Mouse (Mus musculus) CH12.LX (cell line): ENCODE measurements around the gene Ticrr. TPM values are rescaled to one million over a fixed set of nuclear protein-coding genes. Genes with fewer than 3 reads are reported as not detected.

Experiments
- DNase-seq: peaks from one replicate; pipeline ENCODE4 v3.0.0-alpha.2; 2013; ENCODE audit errors: extremely low read depth
- H3K27ac ChIP-seq: 2 replicates; pipeline ENCODE4 v1.5.1; 2012; ENCODE audit warnings: low read depth, mild to moderate bottlenecking, control low read depth, moderate library complexity; ENCODE audit not compliant: insufficient read depth
- H3K27me3 ChIP-seq: replicated peaks from 2 replicates; pipeline ENCODE3; 2012; ENCODE audit warnings: inconsistent platforms
- H3K36me3 ChIP-seq, 2 experiments: replicated peaks in 1 of 2; 2 replicates each; pipeline versions ENCODE3 to v1.6.1; 2012; ENCODE audit warnings: inconsistent platforms in 1 of 2, low read length in 1 of 2, mild to moderate bottlenecking in 1 of 2, mixed read lengths in 1 of 2, moderate library complexity in 1 of 2; ENCODE audit not compliant: control insufficient read depth in 1 of 2, insufficient read depth in 1 of 2
- H3K4me1 ChIP-seq, 2 experiments: 2 replicates each; pipeline ENCODE4 v1.6.1; 2012; ENCODE audit warnings: inconsistent platforms in 1 of 2, moderate library complexity in 1 of 2; ENCODE audit not compliant: insufficient read depth in 2 of 2, control insufficient read depth in 1 of 2
- H3K4me2 ChIP-seq: 2 replicates; pipeline ENCODE4 v1.6.1; 2012; ENCODE audit warnings: low read depth, mild to moderate bottlenecking, control low read depth; ENCODE audit not compliant: poor library complexity, insufficient read depth, severe bottlenecking
- H3K4me3 ChIP-seq, 3 experiments: fragments of 150-350 bp in 1 of 3; sonication (generic) in 1 of 3; replicated peaks in 1 of 3; 2 replicates each; pipeline versions ENCODE3 to v1.5.1; 2011 to 2012; ENCODE audit warnings: low read depth in 2 of 3, low read length in 2 of 3, mild to moderate bottlenecking in 2 of 3, moderate library complexity in 2 of 3, control low read depth in 1 of 3, improper control_type of control experiment in 1 of 3, inconsistent platforms in 1 of 3, mixed read lengths in 1 of 3; ENCODE audit not compliant: poor library complexity in 1 of 3
- H3K79me2 ChIP-seq: replicated peaks from 2 replicates; pipeline ENCODE4 v1.6.1; 2012; ENCODE audit warnings: mild to moderate bottlenecking, moderate library complexity; ENCODE audit not compliant: control insufficient read depth, poor library complexity, insufficient read depth, severe bottlenecking; ENCODE audit errors: extremely low read depth
- H3K9ac ChIP-seq: 2 replicates; pipeline ENCODE4 v1.6.1; 2012; ENCODE audit warnings: low read depth, mild to moderate bottlenecking, control low read depth, moderate library complexity; ENCODE audit not compliant: insufficient read depth
- H3K9me3 ChIP-seq: replicated peaks from 2 replicates; pipeline ENCODE3; 2012; ENCODE audit warnings: low read length, inconsistent platforms, mixed read lengths
- BHLHE40 ChIP-seq: IDR thresholded peaks from 2 replicates; pipeline ENCODE4 v1.6.1; 2011; ENCODE audit warnings: mild to moderate bottlenecking, low read depth, low read length, improper control_type of control experiment
- CHD1 ChIP-seq: IDR thresholded peaks from 2 replicates; pipeline ENCODE4 v1.6.1; 2012; ENCODE audit warnings: low read depth, low read length, improper control_type of control experiment, inconsistent platforms
- CHD2 ChIP-seq: IDR thresholded peaks from 2 replicates; pipeline ENCODE4 v1.6.1; 2011; ENCODE audit warnings: low read length, improper control_type of control experiment
- CTCF ChIP-seq, 2 experiments: IDR thresholded peaks in 1 of 2; conservative IDR thresholded peaks in 1 of 2; 2 replicates each; pipeline ENCODE4 v1.5.1; 2011 to 2012; ENCODE audit warnings: low read depth in 2 of 2, low read length in 2 of 2, improper control_type of control experiment in 1 of 2, inconsistent platforms in 1 of 2, mild to moderate bottlenecking in 1 of 2, moderate library complexity in 1 of 2
- E2F4 ChIP-seq: IDR thresholded peaks from 2 replicates; pipeline ENCODE4 v1.6.1; 2011; ENCODE audit warnings: low read depth, low read length, improper control_type of control experiment; ENCODE audit not compliant: insufficient replicate concordance
- ELF1 ChIP-seq: IDR thresholded peaks from 2 replicates; pipeline ENCODE4 v1.6.1; 2014; ENCODE audit warnings: low read depth, mild to moderate bottlenecking, inconsistent platforms, low read length, improper control_type of control experiment
- EP300 ChIP-seq: IDR thresholded peaks from 2 replicates; pipeline ENCODE4 v1.6.1; 2011; ENCODE audit warnings: low read length, improper control_type of control experiment
- ETS1 ChIP-seq: conservative IDR thresholded peaks from 2 replicates; pipeline ENCODE4 v1.6.1; 2012; ENCODE audit warnings: low read depth, mild to moderate bottlenecking, inconsistent platforms, low read length, improper control_type of control experiment, moderate library complexity
- HCFC1 ChIP-seq: IDR thresholded peaks from 2 replicates; pipeline ENCODE4 v1.6.1; 2012; ENCODE audit warnings: low read depth, mild to moderate bottlenecking, inconsistent platforms, low read length, improper control_type of control experiment
- IRF4 ChIP-seq: IDR thresholded peaks from 2 replicates; pipeline ENCODE4 v1.6.1; 2014; ENCODE audit warnings: low read depth, mild to moderate bottlenecking, inconsistent platforms, low read length, improper control_type of control experiment
- JUN ChIP-seq: IDR thresholded peaks from 2 replicates; pipeline ENCODE4 v1.6.1; 2011; ENCODE audit warnings: low read depth, mild to moderate bottlenecking, low read length, improper control_type of control experiment, moderate library complexity; ENCODE audit not compliant: insufficient read depth
- JUND ChIP-seq: conservative IDR thresholded peaks from 2 replicates; pipeline ENCODE4 v1.6.1; 2011; ENCODE audit warnings: low read depth, low read length, improper control_type of control experiment
- MAFK ChIP-seq: IDR thresholded peaks from 2 replicates; pipeline ENCODE4 v1.6.1; 2011; ENCODE audit warnings: low read length, improper control_type of control experiment; ENCODE audit not compliant: insufficient replicate concordance
- MEF2A ChIP-seq: IDR thresholded peaks from 2 replicates; pipeline ENCODE4 v1.6.1; 2014; ENCODE audit warnings: low read depth, mild to moderate bottlenecking, inconsistent platforms, low read length, improper control_type of control experiment, borderline replicate concordance
- MXI1 ChIP-seq: IDR thresholded peaks from 2 replicates; pipeline ENCODE4 v1.6.1; 2011; ENCODE audit warnings: mild to moderate bottlenecking, low read depth, low read length, improper control_type of control experiment
- MYC ChIP-seq: IDR thresholded peaks from 2 replicates; pipeline ENCODE4 v1.6.1; 2011; ENCODE audit warnings: low read depth, mild to moderate bottlenecking, improper control_type of control experiment, low read length
- NELFE ChIP-seq: IDR thresholded peaks from 2 replicates; pipeline ENCODE4 v1.6.1; 2011; ENCODE audit warnings: low read depth, low read length, improper control_type of control experiment
- NRF1 ChIP-seq: IDR thresholded peaks from 2 replicates; pipeline ENCODE4 v1.6.1; 2014; ENCODE audit warnings: low read depth, mild to moderate bottlenecking, inconsistent platforms, low read length, improper control_type of control experiment, moderate library complexity
- POLR2A ChIP-seq: IDR thresholded peaks from 2 replicates; pipeline ENCODE4 v1.6.1; 2011; ENCODE audit warnings: low read depth, mild to moderate bottlenecking, improper control_type of control experiment, low read length
- RAD21 ChIP-seq: IDR thresholded peaks from 2 replicates; pipeline ENCODE4 v1.6.1; 2011; ENCODE audit warnings: low read depth, mild to moderate bottlenecking, low read length, improper control_type of control experiment, moderate library complexity
- RCOR1 ChIP-seq: conservative IDR thresholded peaks from 2 replicates; pipeline ENCODE4 v1.6.1; 2012; ENCODE audit warnings: low read depth, mild to moderate bottlenecking, inconsistent platforms, low read length, improper control_type of control experiment
- SIN3A ChIP-seq: IDR thresholded peaks from 2 replicates; pipeline ENCODE4 v1.6.1; 2012; ENCODE audit warnings: low read length, improper control_type of control experiment, inconsistent platforms
- TBP ChIP-seq: conservative IDR thresholded peaks from 2 replicates; pipeline ENCODE4 v1.6.1; 2011; ENCODE audit warnings: low read depth, low read length, improper control_type of control experiment
- UBTF ChIP-seq: IDR thresholded peaks from 2 replicates; pipeline ENCODE4 v1.6.1; 2012; ENCODE audit warnings: low read depth, mild to moderate bottlenecking, inconsistent platforms, low read length, improper control_type of control experiment, moderate library complexity
- USF1 ChIP-seq: IDR thresholded peaks from 2 replicates; pipeline ENCODE4 v1.6.1; 2014; ENCODE audit warnings: low read depth, mild to moderate bottlenecking, inconsistent platforms, low read length, improper control_type of control experiment
- USF2 ChIP-seq: conservative IDR thresholded peaks from 2 replicates; pipeline ENCODE4 v1.6.1; 2011; ENCODE audit warnings: low read depth, low read length, improper control_type of control experiment
- ZC3H11A ChIP-seq: IDR thresholded peaks from 2 replicates; pipeline ENCODE4 v1.6.1; 2012; ENCODE audit warnings: low read depth, mild to moderate bottlenecking, inconsistent platforms, low read length, improper control_type of control experiment
- ZKSCAN1 ChIP-seq: IDR thresholded peaks from 2 replicates; pipeline ENCODE4 v1.6.1; 2012; ENCODE audit warnings: low read depth, inconsistent platforms, low read length, improper control_type of control experiment, borderline replicate concordance
- ZMIZ1 ChIP-seq: IDR thresholded peaks from 2 replicates; pipeline ENCODE4 v1.6.1; 2012; ENCODE audit warnings: low read depth, mild to moderate bottlenecking, inconsistent platforms, low read length, improper control_type of control experiment
- ZNF384 ChIP-seq: IDR thresholded peaks from 2 replicates; pipeline ENCODE4 v1.6.1; 2012; ENCODE audit warnings: low read depth, low read length, improper control_type of control experiment, inconsistent platforms
- dilution Hi-C: fragments of 300-500 bp; cut with MboI; formaldehyde crosslinking; loops from 2 replicates; pipeline ENCODE4 v1.14.3; 2020; ENCODE audit warnings: low sequenced_read_pairs; ENCODE audit not compliant: extremely low pct_unique_long_range_greater_than_20kb, extremely low pct_ligation_motif_present
- in situ Hi-C: fragments of 300-500 bp; cut with MboI; formaldehyde crosslinking; loops from 3 replicates; pipeline ENCODE4 v1.14.3; 2019; ENCODE audit warnings: low sequenced_read_pairs, low pct_ligation_motif_present, low pct_unique_long_range_greater_than_20kb, mixed read lengths
- polyA plus RNA-seq: library from polyadenylated mRNA; unstranded; fragments of >175 nt; gene quantifications from 2 replicates; pipeline ENCODE4 v1.2.1, GENCODE M21; 2012; ENCODE audit warnings: low read depth; ENCODE audit not compliant: insufficient read length
- total RNA-seq, 2 experiments: library from RNA; depleted of rRNA; stranded (reverse); fragments of 300-350 nt in 1 of 2; fragments of >200 nt in 1 of 2; gene quantifications; 2 replicates each; pipeline ENCODE4 v1.2.3; 2012 to 2014

Gene Ticrr
- total and polyA plus RNA-seq, 3 experiments: 8.3 to 19.2 (median 10.2) TPM

GRCm38 (mm10) chr7:79710130-79710607 lies 50.2 kb downstream of the Ticrr start:
- Histone ChIP-seq H3K27ac (no peak overlapping the region), H3K9ac (no peak overlapping the region), H3K4me3 (no peak overlapping the region), H3K4me2 (no peak overlapping the region), H3K9me3 (no peaks in the 10 kb centered on the region), H3K4me1 (peaks cover 2 to 7% of the 10 kb centered on the region in 2 experiments; a peak in 3 of 4 replicates), H3K36me3 (peaks cover 19 to 72% of the 10 kb centered on the region in 2 experiments), H3K79me2 (no peaks in the 10 kb centered on the region), H3K27me3 (no peaks in the 10 kb centered on the region)
- dilution Hi-C loops: no loop called here
- DNase-seq: no peak
- in situ Hi-C loops: no loop called here
- TF ChIP-seq SIN3A: no peak
- no peak for TF ChIP-seq BHLHE40
- no peak for TF ChIP-seq IRF4
- TF ChIP-seq MYC: no peak
- no peak for TF ChIP-seq ZKSCAN1
- no peak for TF ChIP-seq NRF1
- no peak for TF ChIP-seq JUND
- TF ChIP-seq ELF1: no peak
- no peak for TF ChIP-seq MAFK
- no peak for TF ChIP-seq CHD2
- TF ChIP-seq MEF2A: no peak
- no peak for TF ChIP-seq USF2
- no peak for TF ChIP-seq ZNF384
- TF ChIP-seq E2F4: no peak
- no peak for TF ChIP-seq NELFE
- no peak for TF ChIP-seq RCOR1
- TF ChIP-seq POLR2A: no peak
- no peak for TF ChIP-seq UBTF
- TF ChIP-seq JUN: no peak
- TF ChIP-seq ZC3H11A: no peak

GRCm38 (mm10) chr7:79710831-79711230 lies 50.8 kb downstream of the Ticrr start:
- Histone ChIP-seq H3K36me3 (peaks cover 19 to 66% of the 10 kb centered on the region in 2 experiments), H3K4me1 (peaks cover 2 to 7% of the 10 kb centered on the region in 2 experiments; a peak in 3 of 4 replicates), H3K9me3 (no peaks in the 10 kb centered on the region), H3K79me2 (no peaks in the 10 kb centered on the region), H3K4me2 (no peak overlapping the region), H3K9ac (no peak overlapping the region), H3K4me3 (no peak overlapping the region), H3K27me3 (no peaks in the 10 kb centered on the region), H3K27ac (no peak overlapping the region)
- in situ Hi-C loops (no loop called here), dilution Hi-C loops (no loop called here)
- DNase-seq: no peak
- TF ChIP-seq ZNF384 (no peak), HCFC1 (no peak), MXI1 (no peak), USF1 (no peak), MEF2A (no peak), USF2 (no peak), RAD21 (no peak), CHD1 (no peak), ETS1 (no peak), ZMIZ1 (no peak), EP300 (no peak), MAFK (no peak), TBP (no peak), JUN (no peak), CTCF (conservative IDR thresholded peaks at IDR 0.05 in 1 of 2, IDR thresholded peaks at IDR 0.05 in 1 of 2; ENCODE audit: low read depth in 2 of 2, low read length in 2 of 2) (no peak), SIN3A (no peak)
